Mouse (Mus musculus): ENCODE data around the gene Pus1.
A peak's percentile ranks its signal among the peaks of the same experiment; 100 is the strongest.
"Not testable (repeated sequence)": the region's sequence is repeated elsewhere in the genome, so short reads cannot be mapped to it uniquely, and the experiment has no call there.

Pus1 gene

GRCm38 (mm10) chr5:110783150-110783549 lies 2.7 kb upstream of the Pus1 start:
- ATAC-seq (ENCODE audit: insufficient number of reproducible peaks, low FRiP score, low TSS enrichment) = no peak

- ATAC-seq (ENCODE audit: insufficient number of reproducible peaks, low FRiP score, low TSS enrichment) = no peak
Measured at GRCm38 (mm10) chr5:110781529-110782238, 1.2 kb upstream of the Pus1 start.

- ATAC-seq (ENCODE audit: insufficient number of reproducible peaks, low FRiP score, low TSS enrichment) = no peak
Measured at GRCm38 (mm10) chr5:110780761-110781528, 486 bp upstream of the Pus1 start.

GRCm38 (mm10) chr5:110779276-110779997 lies 1.0 kb downstream of the Pus1 start:
- ATAC-seq (ENCODE audit: insufficient number of reproducible peaks, low FRiP score, low TSS enrichment) = no peak

GRCm38 (mm10) chr5:110778263-110778662 lies 2.2 kb downstream of the Pus1 start:
- no peak for ATAC-seq (ENCODE audit: insufficient number of reproducible peaks, low FRiP score, low TSS enrichment)

- ATAC-seq (ENCODE audit: insufficient number of reproducible peaks, low FRiP score, low TSS enrichment) = no peak
Measured at GRCm38 (mm10) chr5:110776141-110776540, 4.3 kb downstream of the Pus1 start.

- no peak for ATAC-seq (ENCODE audit: insufficient number of reproducible peaks, low FRiP score, low TSS enrichment)
Measured at GRCm38 (mm10) chr5:110774511-110774910, 5.9 kb downstream of the Pus1 start.

- ATAC-seq (ENCODE audit: insufficient number of reproducible peaks, low FRiP score, low TSS enrichment) = not testable (repeated sequence)
Measured at GRCm38 (mm10) chr5:110772945-110773344, 7.5 kb downstream of the Pus1 start.

GRCm38 (mm10) chr5:110770448-110771158 lies 9.9 kb downstream of the Pus1 start, which contains the start of gene Ep400:
Ep400 (minus strand) TSS chr5:110770717.
- ATAC-seq (ENCODE audit: insufficient number of reproducible peaks, low FRiP score, low TSS enrichment) = peak; percentile 96

GRCm38 (mm10) chr5:110770031-110770445 lies 10.4 kb downstream of the Pus1 start:
- ATAC-seq (ENCODE audit: insufficient number of reproducible peaks, low FRiP score, low TSS enrichment) = peak; percentile 36; the same call in 1 of the 2 replicates

- no peak for ATAC-seq (ENCODE audit: insufficient number of reproducible peaks, low FRiP score, low TSS enrichment)
Measured at GRCm38 (mm10) chr5:110769272-110769671, 11.2 kb downstream of the Pus1 start.

- no peak for ATAC-seq (ENCODE audit: insufficient number of reproducible peaks, low FRiP score, low TSS enrichment)
Measured at GRCm38 (mm10) chr5:110763890-110764289, 16.6 kb downstream of the Pus1 start.

GRCm38 (mm10) chr5:110745021-110745420 lies 35.4 kb downstream of the Pus1 start:
- no peak for ATAC-seq (ENCODE audit: insufficient number of reproducible peaks, low FRiP score, low TSS enrichment)

- no peak for ATAC-seq (ENCODE audit: insufficient number of reproducible peaks, low FRiP score, low TSS enrichment)
Measured at GRCm38 (mm10) chr5:110739496-110740275, 40.8 kb downstream of the Pus1 start.

GRCm38 (mm10) chr5:110735606-110736005 lies 44.9 kb downstream of the Pus1 start:
- no peak for ATAC-seq (ENCODE audit: insufficient number of reproducible peaks, low FRiP score, low TSS enrichment)

- no peak for ATAC-seq (ENCODE audit: insufficient number of reproducible peaks, low FRiP score, low TSS enrichment)
Measured at GRCm38 (mm10) chr5:110733231-110733823, 47.1 kb downstream of the Pus1 start.

GRCm38 (mm10) chr5:110731227-110731626 lies 49.2 kb downstream of the Pus1 start:
- no peak for ATAC-seq (ENCODE audit: insufficient number of reproducible peaks, low FRiP score, low TSS enrichment)

- no peak for ATAC-seq (ENCODE audit: insufficient number of reproducible peaks, low FRiP score, low TSS enrichment)
Measured at GRCm38 (mm10) chr5:110727850-110728249, 52.6 kb downstream of the Pus1 start.

Measured in cerebellum, adult (tissue).